Mouse (Mus musculus) neural tube, embryonic 11.5 days (tissue): ENCODE results near the gene Odf3l1. TPM values are rescaled to one million over a fixed set of nuclear protein-coding genes. Genes with fewer than 3 reads are reported as not detected.

Experiments
- ATAC-seq: fragments of 200-750 bp; cut with Nextera tagmentation; 2 replicates; pipeline ENCODE4 v1.8.0; 2017; ENCODE audit warnings: moderate number of reproducible peaks, mild to moderate bottlenecking, moderate TSS enrichment, moderate library complexity; ENCODE audit not compliant: insufficient read depth, low FRiP score, low TSS enrichment
- DNase-seq: peaks from one replicate; pipeline ENCODE4 v3.0.0-alpha.2; 2015; ENCODE audit warnings: low spot score
- H3K27ac ChIP-seq: fragments of 300-500 bp; sonication (generic); 2 replicates; pipeline ENCODE4 v1.5.1; 2014; ENCODE audit warnings: low read depth, mild to moderate bottlenecking, low read length
- H3K27me3 ChIP-seq: fragments of 300-500 bp; sonication (generic); 2 replicates; pipeline ENCODE4 v1.6.1; 2014; ENCODE audit warnings: mild to moderate bottlenecking, low read length, mixed read lengths; ENCODE audit not compliant: control insufficient read depth, insufficient read depth
- H3K36me3 ChIP-seq: fragments of 300-500 bp; sonication (generic); 2 replicates; pipeline ENCODE4 v1.6.1; 2014; ENCODE audit warnings: mild to moderate bottlenecking, low read length, moderate library complexity, mixed read lengths; ENCODE audit not compliant: control insufficient read depth, insufficient read depth
- H3K4me1 ChIP-seq: fragments of 300-500 bp; sonication (generic); 2 replicates; pipeline ENCODE4 v1.6.1; 2014; ENCODE audit warnings: low read length, mixed read lengths; ENCODE audit not compliant: control insufficient read depth, insufficient read depth
- H3K4me2 ChIP-seq: fragments of 300-500 bp; sonication (generic); 2 replicates; pipeline ENCODE4 v1.6.1; 2014; ENCODE audit warnings: low read depth, mild to moderate bottlenecking, moderate library complexity
- H3K4me3 ChIP-seq: fragments of 300-500 bp; sonication (generic); 2 replicates; pipeline ENCODE4 v1.5.1; 2014; ENCODE audit warnings: low read depth, low read length
- H3K9ac ChIP-seq: fragments of 300-500 bp; sonication (generic); 2 replicates; pipeline ENCODE4 v1.6.1; 2014; ENCODE audit warnings: mild to moderate bottlenecking, low read length
- H3K9me3 ChIP-seq: fragments of 300-500 bp; sonication (generic); 2 replicates; pipeline ENCODE4 v1.6.1; 2016; ENCODE audit warnings: low read length; ENCODE audit not compliant: control insufficient read depth
- WGBS: fragments of 180-500 bp; shearing (Covaris S2); extraction: QIAGEN DNeasy Blood & Tissue Kit; methylation state at CpG from one replicate; pipeline ENCODE4 v1.1.7; 2014; 5-methylcytosine and 5-hydroxymethylcytosine counted together
- polyA plus RNA-seq: library from polyadenylated mRNA; unstranded; fragments of >200 nt; fragmentation: Nextera tagmentation; extraction: Ambion mirVana; gene quantifications from 2 replicates; pipeline ENCODE4 v1.2.1, GENCODE M21; 2014

The Odf3l1 gene
- polyA plus RNA-seq, 1 experiment from 2014 or later = not detected

DNA sequence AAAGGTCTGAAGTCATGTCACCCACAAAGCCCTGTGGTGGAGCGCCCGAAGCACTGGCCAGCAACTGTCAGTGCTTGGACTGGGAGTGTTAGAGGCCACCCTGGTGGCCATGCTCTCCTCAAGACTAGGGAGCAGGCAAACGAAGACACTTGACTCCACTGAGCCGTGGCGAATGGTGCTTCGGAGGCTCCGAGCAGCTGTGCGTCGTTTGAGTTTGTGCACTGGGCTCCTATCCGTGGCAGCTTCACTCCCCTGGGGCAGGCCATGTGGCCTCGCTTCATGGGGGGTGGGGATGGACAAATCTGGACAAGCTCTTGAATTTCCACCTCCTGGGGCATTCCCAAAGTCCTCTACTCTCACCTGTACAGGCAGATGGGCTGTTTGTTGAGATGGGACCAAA lies 34.9 kb upstream of the Odf3l1 start:
- H3K4me3 ChIP-seq = no peak overlapping the region
- H3K27me3 ChIP-seq = no peaks in the 10 kb centered on the region
- H3K4me2 ChIP-seq = no peak overlapping the region
- WGBS = 64% methylated on average over 11 of the region's 11 CpGs
- no peaks in the 10 kb centered on the region for H3K4me1 ChIP-seq
- H3K9me3 ChIP-seq = no peaks in the 10 kb centered on the region
- ATAC-seq (no peak), DNase-seq (no peak)
- no peak overlapping the region for H3K9ac ChIP-seq
- no peak overlapping the region for H3K27ac ChIP-seq
- no peaks in the 10 kb centered on the region for H3K36me3 ChIP-seq

DNA sequence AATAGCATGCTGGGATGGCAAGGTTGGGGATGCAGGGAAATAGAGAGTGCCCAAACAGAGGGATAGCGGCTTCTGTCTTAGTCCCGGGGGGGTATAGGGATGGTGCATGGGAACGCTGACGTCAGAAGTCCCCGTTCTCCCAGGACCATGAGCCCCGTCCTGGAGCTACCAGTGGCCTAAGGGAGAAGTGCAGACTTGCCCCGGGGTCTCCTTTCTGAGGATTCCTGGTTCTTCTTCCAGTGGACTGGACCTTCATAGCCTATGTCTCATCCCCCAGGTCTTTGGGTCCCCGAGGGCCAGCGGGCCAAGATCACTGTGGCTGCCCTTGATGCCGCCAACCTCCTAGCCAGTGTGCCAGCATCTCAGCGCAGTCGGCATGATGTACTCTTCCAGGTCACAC lies 32.3 kb upstream of the Odf3l1 start:
- Histone ChIP-seq H3K36me3 (no peaks in the 10 kb centered on the region), H3K27ac (no peak overlapping the region), H3K4me2 (no peak overlapping the region), H3K9ac (no peak overlapping the region), H3K4me1 (no peaks in the 10 kb centered on the region), H3K4me3 (no peak overlapping the region), H3K27me3 (0 out of 2 replicates have a peak, but pooled peaks cover 3% of the 10 kb centered on the region), H3K9me3 (no peaks in the 10 kb centered on the region)
- DNase-seq (no peak), ATAC-seq (no peak)
- 91% methylated on average over 12 of the region's 12 CpGs for WGBS

DNA sequence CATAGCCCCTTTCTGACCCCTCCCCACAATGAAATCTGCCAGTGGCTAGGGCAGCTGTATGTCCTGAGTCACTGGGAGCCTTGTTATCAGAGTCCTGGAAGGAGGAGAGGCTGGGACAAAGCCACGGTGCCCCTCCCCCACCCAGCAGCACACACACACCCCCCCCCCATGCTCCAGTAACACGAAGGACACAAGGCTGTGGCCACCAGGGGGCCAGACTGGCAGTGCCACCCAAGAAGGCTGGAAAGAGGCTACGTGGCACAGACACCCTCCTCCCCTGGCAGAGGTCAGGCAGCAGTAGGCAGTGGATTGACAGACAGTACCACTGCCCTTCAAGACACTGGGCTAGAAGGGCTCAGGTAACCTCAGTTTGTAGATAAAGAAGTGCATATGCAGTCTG lies 29.5 kb upstream of the Odf3l1 start:
- Histone ChIP-seq H3K4me1 (0 out of 2 replicates have a peak, but pooled peaks cover 2% of the 10 kb centered on the region), H3K27me3 (0 out of 2 replicates have a peak, but pooled peaks cover 3% of the 10 kb centered on the region), H3K4me3 (no peak overlapping the region), H3K9ac (no peak overlapping the region), H3K36me3 (no peaks in the 10 kb centered on the region), H3K4me2 (no peak overlapping the region), H3K9me3 (no peaks in the 10 kb centered on the region), H3K27ac (no peak overlapping the region)
- peak; percentile 50 for DNase-seq
- 18% methylated on average over 3 of the region's 3 CpGs for WGBS
- ATAC-seq = no peak

DNA sequence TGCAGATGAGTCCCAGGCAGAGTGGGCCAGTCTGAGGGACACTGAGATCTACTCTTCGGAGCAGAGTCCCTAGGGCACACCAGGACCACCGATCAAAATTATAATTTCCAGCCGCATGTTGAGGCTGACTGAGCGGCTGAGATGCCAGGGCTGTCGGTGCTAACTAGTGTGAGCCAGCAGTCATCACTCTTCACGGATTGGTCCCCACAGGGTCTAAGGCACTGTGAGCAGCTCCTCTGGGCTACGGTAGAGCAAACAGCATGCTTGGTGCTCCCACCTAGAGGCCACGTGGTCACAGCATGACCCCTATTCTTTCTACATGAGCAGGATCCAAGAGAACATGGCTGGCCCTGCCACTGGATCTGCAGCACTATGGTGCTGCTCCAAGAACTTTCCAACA lies 28.8 kb upstream of the Odf3l1 start:
- Histone ChIP-seq H3K27me3 (0 out of 2 replicates have a peak, but pooled peaks cover 3% of the 10 kb centered on the region), H3K27ac (no peak overlapping the region), H3K4me3 (no peak overlapping the region), H3K9ac (no peak overlapping the region), H3K36me3 (no peaks in the 10 kb centered on the region), H3K9me3 (no peaks in the 10 kb centered on the region), H3K4me2 (no peak overlapping the region), H3K4me1 (0 out of 2 replicates have a peak, but pooled peaks cover 2% of the 10 kb centered on the region)
- 67% methylated on average over 8 of the region's 8 CpGs for WGBS
- ATAC-seq (no peak), DNase-seq (no peak)

DNA sequence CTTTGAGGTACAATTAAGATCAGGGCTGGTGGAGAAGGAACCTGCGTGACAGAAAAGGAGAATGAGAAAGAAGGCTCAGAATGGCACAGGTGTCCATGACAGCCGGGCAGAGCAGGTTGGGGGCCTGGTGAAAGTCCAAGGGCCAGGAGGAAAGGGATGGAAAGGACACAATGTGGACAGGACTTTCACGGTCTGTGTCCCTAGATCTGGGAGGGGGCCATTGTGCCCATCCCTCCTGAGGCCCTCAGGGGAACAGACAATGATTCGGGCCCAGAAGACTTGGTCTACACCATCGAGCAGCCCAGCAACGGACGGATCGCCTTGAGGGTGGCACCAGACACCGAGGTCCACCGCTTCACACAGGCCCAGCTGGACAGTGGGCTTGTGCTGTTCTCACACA lies 27.6 kb upstream of the Odf3l1 start:
- H3K27ac ChIP-seq = no peak overlapping the region
- ATAC-seq (no peak), DNase-seq (no peak)
- 0 out of 2 replicates have a peak, but pooled peaks cover 3% of the 10 kb centered on the region for H3K27me3 ChIP-seq
- 92% methylated on average over 10 of the region's 10 CpGs for WGBS
- H3K9ac ChIP-seq = no peak overlapping the region
- 0 out of 2 replicates have a peak, but pooled peaks cover 2% of the 10 kb centered on the region for H3K4me1 ChIP-seq
- no peaks in the 10 kb centered on the region for H3K9me3 ChIP-seq
- no peak overlapping the region for H3K4me2 ChIP-seq
- no peaks in the 10 kb centered on the region for H3K36me3 ChIP-seq
- H3K4me3 ChIP-seq = no peak overlapping the region

DNA sequence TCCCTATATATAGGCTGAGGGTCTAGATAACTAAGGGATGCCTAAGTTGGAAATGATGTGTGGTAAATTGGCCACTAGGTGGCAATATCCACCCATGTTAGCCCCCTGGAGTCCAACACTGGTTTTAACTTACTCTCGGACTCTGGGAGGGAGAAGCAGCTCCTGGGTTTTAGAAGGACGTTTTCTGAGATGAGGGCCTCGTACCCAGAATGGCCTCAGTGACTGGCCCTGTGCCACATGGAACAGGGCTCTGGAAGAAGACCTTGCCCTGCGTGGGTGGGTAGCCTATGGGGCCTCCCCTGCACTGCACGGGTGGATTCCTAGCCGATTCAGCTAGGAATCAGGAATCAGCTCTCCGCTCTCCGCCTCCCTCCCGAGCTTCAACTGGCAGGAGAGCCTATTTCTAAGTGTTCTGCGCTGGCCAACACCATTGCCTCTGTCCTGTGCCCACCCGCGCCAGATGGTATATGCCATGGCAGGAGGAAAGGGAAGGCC lies 27.1 kb upstream of the Odf3l1 start:
- Histone ChIP-seq H3K9me3 (no peaks in the 10 kb centered on the region), H3K9ac (no peak overlapping the region), H3K4me2 (peak overlapping the region; percentile 28; the same call in 1 of the 2 replicates), H3K27me3 (0 out of 2 replicates have a peak, but pooled peaks cover 3% of the 10 kb centered on the region), H3K4me3 (no peak overlapping the region), H3K27ac (no peak overlapping the region), H3K36me3 (no peaks in the 10 kb centered on the region; the same call in 1 of the 2 replicates), H3K4me1 (0 out of 2 replicates have a peak, but pooled peaks cover 2% of the 10 kb centered on the region)
- DNase-seq (peak; percentile 76), ATAC-seq (0 out of 2 replicates have a peak, but pooled peaks have one; percentile 51)
- WGBS = 41% methylated on average over 12 of the region's 12 CpGs

DNA sequence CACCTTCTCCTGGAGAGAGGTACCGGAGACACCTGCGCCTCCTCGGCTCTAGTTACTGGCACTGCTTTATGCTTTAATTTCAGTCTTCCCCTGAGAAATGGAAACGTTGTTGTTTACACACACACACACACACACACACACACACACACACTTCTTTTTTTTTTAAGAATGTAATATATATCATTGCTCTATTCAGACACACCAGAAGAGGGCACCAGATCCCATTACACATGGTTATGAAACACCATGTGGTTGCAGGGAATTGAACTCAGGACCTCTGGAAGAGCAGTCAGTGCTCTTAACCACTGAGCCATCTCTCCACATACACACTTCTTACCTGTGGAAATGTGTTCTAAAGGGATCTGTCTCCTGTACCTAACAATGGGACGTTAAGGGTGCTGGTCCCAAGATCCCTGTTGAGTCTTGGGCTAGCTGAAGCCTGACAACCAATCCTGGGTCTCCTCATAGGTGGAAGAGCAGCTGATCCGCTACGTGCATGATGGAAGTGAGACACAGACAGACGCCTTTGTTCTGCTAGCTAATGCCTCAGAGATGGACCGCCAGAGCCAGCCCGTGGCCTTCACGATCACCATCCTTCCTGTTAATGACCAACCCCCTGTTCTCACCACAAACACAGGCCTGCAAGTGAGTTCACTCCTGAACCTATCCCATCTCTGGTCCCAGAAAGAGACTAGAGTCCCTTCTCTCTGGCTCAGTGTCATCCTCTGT lies 26.2 kb upstream of the Odf3l1 start:
- no peak overlapping the region for H3K9ac ChIP-seq
- H3K36me3 ChIP-seq = no peaks in the 10 kb centered on the region; the same call in 1 of the 2 replicates
- 0 out of 2 replicates have a peak, but pooled peaks cover 2% of the 10 kb centered on the region for H3K4me1 ChIP-seq
- WGBS = 66% methylated on average over 11 of the region's 11 CpGs
- H3K4me3 ChIP-seq = no peak overlapping the region
- DNase-seq (no peak), ATAC-seq (no peak)
- H3K9me3 ChIP-seq = no peaks in the 10 kb centered on the region
- 0 out of 2 replicates have a peak, but pooled peaks cover 3% of the 10 kb centered on the region for H3K27me3 ChIP-seq
- no peak overlapping the region for H3K27ac ChIP-seq
- no peak overlapping the region for H3K4me2 ChIP-seq

DNA sequence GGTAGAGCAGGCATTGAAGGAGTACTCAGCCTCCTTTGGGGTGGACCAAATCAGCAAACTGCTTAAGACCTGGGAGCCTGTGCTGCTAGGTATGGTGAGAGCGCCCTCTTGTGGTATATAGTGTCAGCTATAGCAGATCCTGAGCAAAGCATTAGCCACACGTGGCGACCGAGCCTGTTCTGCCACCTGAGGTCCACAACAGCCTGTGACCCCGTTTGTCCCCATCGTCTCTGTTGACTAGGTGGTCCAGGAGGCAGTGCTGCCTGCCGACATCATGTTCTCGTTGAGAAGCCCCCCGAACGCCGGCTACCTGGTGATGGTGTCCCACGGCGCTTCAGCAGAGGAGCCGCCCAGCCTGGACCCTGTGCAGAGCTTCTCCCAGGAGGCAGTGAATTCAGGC lies 25.3 kb upstream of the Odf3l1 start:
- H3K4me2 ChIP-seq = peak overlapping the region; percentile 41
- H3K4me1 ChIP-seq = 0 out of 2 replicates have a peak, but pooled peaks cover 2% of the 10 kb centered on the region
- H3K36me3 ChIP-seq = no peaks in the 10 kb centered on the region; the same call in 1 of the 2 replicates
- no peaks in the 10 kb centered on the region for H3K9me3 ChIP-seq
- 5% methylated on average over 14 of the region's 14 CpGs for WGBS
- 0 out of 2 replicates have a peak, but pooled peaks cover 3% of the 10 kb centered on the region for H3K27me3 ChIP-seq
- no peak overlapping the region; the same call in 1 of the 2 replicates for H3K9ac ChIP-seq
- ATAC-seq (peak; percentile 37; the same call in 1 of the 2 replicates), DNase-seq (peak; percentile 68)
- no peak overlapping the region for H3K4me3 ChIP-seq
- H3K27ac ChIP-seq = no peak overlapping the region
